Mouse (Mus musculus): Measurements from ENCODE around the gene Ift27.

The Ift27 gene

DNA sequence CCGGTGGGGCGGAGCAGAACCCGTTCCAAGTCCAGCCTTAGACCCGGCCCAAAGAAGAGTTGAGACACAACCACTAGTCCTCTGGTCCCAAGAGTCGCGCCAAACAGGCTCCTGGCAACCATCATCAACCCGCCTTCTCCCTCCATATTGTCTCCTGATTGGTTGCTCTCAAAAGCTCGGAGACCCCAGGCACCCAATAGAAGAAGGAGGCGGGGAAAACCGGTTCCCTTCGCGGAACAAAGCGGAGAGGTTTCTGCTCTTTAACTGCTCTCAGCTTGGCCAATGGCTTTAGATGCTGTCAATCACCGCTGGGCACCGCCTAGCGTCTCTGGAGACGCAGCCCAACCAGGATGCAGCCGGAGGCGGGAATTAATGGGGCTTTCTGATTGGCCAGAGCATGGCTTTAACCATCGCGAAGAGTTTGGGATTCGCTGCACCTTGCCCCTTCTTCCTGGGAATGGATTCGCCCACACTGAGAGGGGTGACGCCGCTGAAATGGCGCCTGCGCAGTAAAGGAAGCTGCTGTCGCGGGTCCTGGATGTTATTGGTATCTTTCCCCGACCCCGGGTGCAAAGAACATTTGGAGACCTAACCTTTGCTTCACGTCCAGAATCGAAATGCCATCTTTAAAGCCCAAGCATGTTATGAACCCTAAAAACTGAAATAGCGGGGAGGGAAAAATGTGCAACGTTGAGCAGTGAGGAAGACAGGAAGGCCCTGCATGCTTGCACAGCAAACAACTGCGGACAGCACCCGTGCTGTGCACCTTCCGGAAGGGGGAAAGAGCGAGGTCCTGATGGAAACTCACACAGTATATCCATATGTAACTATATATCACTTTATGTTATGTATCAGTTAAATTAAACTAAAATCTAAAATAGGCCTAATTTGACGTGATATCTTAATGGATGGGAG, at the start of gene Ift27:
Ift27 (minus strand) TSS at position 136 of the 915 bp plus-strand sequence.
- peak; percentile 87 to 94 for DNase-seq

DNA sequence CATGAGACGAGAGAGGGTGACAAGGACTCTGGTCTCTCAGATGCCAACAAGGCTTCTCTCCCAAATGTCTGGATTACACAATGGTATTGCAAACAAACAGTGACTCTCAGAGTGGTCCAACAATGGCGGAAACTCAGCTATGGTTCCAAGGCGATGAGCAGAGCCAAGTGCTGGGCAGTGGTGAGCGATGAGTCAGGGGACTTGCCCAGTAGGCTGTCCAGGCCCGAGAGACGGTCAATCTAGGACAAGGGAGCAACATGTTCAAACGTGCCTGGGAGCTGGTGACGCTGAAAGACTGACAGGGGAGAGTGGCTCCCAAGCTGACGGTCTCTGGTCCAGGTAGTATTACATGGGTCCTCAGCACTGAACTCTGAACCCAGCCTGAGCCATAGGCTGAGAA, 41.4 kb upstream of the Ift27 start:
- DNase-seq, result no peak

DNA sequence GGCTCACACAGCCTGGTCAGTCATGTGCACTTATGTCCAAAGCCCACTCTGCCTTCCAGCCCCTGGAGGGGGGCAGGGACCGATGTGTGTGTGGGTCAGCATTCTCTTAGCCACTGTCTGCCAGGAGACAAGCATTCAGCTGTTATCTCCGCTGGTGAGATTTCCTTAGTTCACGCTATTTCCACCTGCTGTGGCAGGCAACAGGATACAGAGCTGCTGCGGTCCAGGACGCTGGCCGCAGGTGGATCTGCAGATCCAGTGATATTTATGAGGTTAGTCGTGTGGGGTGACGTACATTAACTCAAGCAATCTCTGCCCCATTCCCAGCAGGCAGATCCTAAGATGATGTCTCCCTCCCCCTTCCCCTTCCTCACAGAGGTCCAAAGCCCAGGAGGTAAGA, 37.5 kb upstream of the Ift27 start:
- no peak for DNase-seq

DNA sequence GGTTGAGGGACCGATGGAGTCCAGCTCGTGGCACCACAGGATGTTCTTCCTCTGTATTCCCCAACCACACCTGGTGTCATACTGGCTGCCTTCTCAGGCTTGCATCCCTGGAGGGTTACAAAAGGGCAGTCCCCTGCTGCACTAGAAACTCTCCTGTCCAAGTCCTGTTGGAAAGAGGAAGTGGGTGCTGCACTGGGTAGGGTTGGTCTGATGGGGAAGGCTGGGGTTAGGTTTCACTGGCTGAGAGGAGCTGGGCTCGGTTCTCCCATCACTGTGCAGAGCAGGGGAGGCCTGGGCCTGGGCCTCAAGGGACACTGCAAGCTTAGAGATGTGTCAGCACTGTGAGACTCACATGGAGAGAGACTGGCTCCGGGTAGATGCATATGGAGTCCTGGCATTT, 36.3 kb upstream of the Ift27 start:
- no peak for DNase-seq

DNA sequence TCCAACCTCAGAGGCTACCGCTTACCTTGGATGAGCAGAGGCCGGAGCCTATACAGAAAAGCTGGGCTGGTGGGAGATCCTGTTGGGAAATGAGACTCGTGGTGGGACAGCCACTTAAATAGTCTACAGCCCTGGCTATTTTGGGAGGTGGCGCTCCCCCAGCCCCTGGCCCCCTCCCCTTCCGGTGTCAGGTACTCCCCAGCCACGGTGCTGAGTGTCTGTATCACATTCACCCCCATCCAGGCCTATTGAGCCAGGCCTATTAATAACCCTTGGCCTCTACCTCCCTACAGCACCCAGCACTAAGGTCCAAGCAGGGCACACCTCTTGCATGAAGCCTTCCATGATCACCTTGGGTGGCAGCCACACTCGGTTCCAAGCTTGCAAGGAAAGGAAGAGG, 32.4 kb upstream of the Ift27 start, which contains the start of gene Pvalb:
Pvalb (minus strand) TSS at position 89 of the 400 bp plus-strand sequence.
- no peak for DNase-seq

DNA sequence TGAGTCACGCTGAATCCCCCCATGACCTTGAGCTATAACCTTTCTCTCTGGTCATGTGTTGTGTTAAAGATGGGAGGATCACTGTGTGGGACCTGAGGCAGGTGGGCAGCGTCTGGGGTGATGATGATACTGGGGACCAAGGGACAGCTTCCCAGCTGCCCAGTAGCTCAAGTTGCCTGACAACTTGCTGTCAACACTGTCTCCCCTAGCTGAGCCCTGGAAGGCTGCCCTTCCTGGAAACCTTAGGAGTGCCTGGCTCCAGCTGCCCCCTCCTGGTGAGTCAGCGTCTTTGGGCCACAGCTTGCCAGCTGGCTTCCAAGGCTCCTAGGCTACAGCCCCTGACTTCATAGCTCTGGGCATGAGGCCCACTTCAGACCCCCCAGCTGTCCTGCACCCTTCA, 31.3 kb upstream of the Ift27 start:
- DNase-seq, result no peak

DNA sequence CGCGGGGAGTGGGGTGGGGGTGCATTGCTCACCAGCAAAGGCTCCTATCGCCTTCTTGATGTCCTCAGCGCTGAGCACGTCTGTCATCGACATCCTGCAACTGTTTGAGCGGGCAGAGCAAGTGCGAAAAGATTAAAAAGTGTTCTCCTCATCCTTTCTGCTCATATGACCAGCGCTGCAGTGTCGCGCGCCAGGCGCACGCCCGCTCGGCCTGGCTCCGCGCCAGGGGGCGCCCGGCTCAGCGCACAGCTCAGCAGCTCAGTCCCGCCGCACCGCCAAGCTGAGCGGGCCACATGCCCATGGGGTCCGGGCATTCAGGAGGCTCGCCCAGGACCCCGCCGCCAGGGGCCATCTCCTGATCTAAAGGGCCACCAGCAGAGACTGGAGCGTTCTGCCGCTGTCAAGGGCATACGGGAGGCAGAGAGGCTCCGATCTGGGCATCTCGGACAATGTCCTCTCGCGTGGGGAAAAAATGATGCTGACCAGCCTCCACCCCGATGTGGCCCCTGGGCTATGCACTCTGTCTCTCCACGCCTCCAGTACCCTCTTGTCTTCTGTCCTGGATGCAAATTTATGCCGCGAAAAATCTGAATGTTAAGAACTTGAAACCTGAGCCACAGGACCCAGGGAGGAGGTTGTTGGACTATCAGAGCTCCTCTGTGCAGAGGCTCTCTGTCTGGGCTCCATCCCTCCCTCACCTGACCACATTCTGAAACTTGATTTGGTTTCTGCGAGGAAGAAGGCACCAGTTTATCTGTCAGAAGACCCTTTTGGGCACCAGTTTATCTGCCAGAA, 30.3 kb upstream of the Ift27 start:
- DNase-seq, result peak in 1 of 2 experiments; percentile 37

DNA sequence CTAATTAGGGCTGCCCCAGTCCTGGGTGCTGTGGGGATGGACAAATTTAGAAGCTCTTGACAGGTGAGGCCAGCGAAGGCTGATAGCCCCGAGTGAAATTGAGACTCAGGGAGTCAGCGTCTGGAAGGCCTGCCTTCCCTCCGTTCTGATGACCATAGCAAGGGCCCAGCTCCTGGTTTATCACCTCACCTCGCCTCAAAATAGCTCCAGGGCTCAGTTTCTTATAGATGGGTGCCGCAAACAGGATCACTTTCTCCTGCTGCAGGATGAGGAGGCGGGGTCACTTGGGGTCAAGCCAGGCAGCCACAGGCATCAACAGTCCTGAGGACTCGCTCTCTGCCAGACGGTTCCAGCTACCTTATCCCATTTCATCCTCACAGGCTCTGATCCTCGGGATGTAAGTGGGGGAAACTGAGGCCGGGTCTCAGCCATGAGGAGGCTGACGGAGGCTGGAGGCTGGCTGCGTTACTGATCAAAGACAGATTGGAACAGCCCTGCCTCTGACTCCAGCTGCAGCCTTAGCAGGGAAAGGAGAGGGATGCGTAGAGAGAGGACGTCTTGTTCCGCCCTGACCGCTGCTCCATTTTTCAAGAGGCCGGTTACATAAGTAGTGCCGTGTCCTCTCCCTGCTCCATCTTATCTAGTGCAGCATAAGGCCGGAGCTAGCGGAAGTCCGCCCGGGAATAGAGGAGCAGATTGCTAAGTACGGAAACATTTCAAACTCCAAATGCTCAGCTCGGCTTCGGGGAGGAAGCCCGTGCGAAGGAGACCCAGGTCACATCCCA, 21.4 kb upstream of the Ift27 start:
- DNase-seq, result no peak

DNA sequence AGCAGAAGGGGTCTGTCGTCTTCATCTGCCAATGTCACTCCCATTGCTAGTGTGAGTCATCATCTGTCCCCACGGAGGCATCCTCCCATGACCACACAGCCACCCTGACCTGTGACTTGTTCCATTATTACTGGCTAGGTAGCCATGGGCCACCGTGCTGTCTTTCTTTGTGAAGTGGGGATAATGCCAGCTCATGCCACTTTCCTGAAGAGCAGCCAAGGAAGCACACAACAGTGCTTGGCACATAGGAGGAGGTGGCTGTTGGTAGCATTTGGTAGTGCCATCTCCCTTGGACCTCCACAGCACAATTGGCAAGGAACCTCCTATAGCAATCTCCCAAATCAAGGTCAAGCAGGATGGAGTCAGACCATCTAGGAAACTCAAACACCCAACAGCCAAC, 20.4 kb upstream of the Ift27 start:
- no peak for DNase-seq

DNA sequence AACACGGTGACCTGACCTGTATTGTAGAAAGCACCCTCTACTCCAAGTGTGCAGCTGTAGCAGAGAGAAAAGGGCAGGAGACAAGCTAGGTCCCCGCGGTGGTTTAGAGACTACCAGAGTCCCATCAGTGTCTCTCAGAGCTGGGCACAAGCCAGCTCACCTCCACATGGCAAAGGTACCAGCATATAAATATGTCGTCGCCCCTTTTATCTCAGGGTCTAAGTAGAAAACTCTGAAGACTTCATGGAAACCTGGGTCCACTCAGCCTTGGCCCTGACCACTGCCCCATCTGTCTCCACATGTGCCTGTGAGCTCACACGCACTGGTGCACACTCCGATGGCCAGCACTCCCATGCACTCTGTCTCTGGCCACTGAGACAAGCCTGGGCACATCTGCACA, 15.7 kb upstream of the Ift27 start:
- no peak for DNase-seq

DNA sequence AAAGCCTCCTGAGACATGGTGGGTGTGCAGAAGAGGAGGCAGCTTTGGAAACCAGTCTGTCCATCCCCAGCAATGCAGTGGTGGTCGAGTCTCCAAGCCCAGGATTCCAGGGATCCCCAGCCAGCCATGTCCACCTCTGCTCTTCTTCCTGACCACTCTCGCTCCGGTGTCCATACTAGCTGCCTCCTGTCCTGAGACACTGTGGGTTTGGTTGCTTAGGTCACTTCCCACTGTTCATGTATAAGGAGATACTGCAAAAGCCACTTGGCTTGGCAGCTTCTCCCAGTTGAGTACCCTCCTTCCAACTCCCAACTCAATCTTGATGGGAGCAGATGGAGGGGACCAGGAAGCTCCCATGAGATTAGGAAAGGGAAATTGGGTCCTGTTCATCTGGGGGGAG, 14.6 kb upstream of the Ift27 start:
- DNase-seq, result no peak

DNA sequence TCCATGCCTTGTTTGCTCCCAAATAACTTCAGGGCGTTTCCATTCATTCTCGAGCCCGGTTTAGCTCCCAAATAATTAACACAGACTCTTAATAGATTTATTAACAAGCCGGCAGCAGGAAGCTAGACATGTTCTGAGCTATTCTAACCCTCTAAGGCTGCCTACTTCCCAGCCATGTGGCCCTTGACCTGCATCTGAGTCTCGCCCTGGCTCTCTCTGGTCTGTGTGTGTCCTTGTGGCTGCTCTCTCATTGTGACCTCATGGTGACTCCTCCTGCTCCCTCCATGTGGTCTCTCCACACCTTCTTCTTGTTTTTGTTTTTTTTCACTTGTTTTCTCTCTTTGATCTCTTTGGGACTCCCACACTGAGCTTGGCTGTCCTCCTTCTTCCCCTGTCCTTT, 13.0 kb upstream of the Ift27 start:
- DNase-seq, result no peak

DNA sequence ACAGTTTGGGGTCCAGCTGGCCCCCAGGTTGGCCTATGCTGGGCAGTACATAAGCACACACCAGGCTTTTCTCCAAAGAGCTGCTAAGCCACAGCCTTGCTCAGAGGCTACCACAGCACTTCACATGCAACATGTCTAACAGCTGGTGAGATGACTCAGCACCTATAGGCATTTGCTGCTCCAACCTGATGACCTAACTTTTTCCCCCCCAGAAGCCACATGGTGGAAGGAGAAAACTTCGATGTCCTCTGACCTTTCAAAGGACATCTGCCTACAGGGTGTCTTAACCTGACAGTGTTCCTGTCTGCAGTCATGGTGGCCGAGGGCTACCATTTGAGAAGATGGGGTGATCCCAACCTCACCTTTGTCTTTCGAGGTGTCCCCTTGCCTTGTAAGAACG, 11.7 kb upstream of the Ift27 start:
- DNase-seq, result no peak

DNA sequence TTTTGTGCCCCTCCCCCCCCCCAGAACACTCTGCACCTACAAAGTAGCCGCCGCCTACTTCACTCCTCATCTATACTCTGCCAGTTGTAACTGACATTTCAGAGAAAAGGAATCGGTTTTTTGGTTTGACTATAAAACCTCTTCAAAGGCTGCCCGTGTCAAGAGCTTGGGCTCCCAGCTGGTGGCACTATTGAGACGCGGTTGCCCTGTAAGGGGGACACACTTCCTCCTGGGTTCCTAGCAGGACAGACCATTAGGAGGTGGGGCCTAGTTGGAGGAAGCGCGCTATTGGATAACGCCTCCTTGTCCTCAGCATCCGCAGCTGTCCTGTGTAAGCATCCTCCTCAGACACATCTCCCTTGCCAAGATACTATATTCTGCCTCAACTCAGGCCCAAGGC, 10.9 kb upstream of the Ift27 start:
- DNase-seq, result peak in 1 of 2 experiments; percentile 29

DNA sequence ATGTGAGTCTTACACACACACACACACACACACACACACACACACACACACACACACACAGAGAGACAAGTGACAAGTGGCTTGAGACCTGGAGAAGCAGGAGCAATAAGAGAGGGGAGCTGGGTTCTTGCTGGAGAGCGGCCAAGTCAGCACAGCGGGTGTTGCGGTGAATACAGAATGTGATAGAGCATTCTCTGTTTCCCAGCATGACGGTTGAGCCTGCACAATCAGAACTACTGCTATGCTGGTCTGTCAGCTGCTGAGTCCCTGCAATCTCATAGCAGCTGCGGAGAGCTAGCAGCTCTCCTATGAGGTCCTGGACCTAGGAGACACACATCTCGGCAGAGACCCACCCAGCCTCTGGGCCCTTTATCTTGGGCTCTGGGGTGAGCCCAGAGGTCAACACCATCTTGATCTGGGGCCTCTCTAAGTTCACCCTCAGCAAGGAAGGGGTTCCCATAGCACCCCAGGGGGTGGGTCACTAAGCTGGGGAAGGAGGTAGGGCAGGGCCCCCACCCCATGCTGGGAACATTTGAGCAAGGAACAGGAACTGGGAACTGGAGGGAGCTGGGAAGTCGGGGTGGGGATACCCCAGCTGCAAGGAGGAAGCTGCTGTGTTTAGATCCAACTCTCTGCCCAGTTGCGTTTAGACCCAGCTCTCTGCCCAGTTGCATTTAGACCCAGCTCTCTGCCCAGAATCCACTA, 7.9 kb upstream of the Ift27 start:
- no peak for DNase-seq

DNA sequence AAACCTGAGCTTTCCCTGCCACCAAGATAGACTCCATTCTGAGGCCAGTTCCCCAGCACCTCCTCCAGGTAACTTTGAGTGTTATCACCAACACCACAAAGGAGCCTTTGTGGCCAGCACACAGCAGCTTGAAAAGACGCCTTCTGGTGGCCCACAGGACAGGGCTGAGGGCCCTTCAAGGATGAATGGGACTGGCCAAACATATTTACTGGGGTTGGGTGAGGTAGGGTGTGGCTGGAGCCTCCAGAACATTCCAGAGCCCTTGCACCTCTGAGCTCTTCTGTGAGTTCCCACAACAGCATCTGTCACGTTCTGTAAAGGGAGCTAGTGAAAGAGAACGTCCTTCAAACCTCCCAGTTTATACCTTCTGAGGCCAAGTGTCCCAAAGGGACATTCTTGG, 5.9 kb upstream of the Ift27 start:
- DNase-seq, result no peak

DNA sequence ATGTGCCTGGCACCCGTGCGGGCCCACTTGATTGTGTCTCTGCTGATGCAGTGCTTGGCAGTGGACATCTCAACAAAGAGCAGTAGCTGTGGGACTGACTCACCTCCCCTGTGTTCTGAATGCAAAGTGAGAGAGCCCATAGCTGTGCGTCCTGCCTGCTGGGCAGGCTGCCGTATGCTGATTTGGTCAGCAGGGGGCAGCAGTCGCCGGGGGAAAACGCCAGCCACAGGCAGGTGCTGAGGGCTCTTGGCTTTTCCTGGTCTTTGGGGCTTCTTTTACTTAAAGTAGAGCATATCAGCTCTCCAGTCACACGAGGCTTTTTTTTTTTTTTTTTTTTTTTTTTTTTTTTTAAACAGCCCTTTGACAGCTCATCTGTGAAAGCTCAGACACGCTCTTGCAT, 4.5 kb upstream of the Ift27 start:
- peak; percentile 62 to 79 for DNase-seq

DNA sequence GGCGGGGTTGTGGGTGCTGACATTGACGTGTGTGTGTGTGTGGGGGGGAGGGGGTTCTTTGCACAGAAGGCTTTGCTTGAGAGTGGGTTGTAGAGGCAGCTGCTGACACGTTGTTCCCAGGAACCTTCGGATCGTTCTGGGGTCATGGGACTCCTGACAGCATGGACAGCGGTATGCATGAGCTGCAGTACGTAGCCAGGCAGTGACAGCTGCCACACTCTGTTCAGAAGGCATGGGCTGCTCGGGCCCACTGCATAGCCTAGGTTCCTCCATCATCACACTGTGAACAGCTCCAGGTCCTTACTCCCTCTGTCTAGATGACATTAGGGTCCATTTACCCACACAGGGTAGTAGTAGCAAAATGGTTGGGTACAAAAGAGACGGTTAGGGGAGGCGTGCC, 3.4 kb upstream of the Ift27 start:
- no peak for DNase-seq

DNA sequence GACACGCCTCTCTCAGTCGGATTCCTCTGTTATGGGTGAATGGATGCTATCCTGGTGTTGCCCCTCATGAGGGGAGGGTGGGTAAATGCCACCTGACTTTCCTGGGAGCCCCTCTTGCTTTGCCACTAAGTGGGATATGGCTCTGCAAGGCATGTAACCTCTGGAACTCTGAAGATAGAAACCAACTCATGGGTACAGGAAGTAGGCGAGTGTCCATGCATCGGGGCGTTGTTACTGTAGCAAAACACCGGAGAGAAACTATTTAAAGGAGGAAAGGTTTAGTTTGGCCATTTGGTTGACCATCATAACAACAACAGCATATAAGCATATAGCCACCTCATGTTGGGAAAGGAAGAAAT, 959 bp upstream of the Ift27 start:
- DNase-seq, result no peak

DNA sequence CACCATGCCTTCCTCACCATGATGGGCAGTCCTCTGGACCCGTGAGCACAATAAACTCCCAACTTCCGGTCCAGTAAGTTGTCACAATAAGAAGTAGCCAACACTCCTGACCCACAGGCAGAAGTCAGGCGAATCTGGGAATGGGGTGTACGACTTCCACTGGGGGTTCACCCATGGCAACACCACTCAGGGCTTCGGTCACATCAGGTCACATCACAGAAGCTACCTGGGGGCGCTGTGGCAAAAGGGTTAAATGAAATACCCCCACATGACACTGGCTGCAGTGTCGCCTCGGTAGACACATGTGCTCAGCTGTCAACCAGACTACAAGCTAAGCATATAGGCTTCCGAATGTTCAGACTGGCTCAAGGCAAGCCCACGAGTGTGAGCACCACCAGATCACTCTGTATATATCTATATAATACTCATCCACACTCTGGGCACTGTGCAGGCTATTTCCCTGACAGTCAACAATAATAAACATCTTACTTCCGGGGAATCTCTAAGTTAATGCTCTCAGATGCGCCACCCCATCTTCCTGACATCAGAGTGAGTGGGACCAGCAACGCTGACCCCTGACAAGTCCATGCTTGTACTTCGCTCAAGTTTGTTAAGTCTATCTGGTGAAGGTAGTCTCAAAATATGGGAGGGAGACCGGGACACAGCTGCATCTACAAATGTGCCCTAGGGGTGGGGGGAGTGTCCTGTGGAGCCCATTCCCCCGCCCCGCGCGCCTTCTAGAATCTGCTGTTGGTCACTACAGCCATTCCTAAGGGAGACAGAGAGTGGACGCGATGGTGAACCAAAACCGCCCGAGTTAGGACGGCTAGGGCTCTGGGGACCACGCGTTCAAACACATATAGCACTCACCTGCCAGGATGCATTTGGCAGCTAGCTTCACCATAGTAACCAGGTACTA, 749 bp downstream of the Ift27 start:
- DNase-seq, result peak in 1 of 2 experiments; percentile 21

DNA sequence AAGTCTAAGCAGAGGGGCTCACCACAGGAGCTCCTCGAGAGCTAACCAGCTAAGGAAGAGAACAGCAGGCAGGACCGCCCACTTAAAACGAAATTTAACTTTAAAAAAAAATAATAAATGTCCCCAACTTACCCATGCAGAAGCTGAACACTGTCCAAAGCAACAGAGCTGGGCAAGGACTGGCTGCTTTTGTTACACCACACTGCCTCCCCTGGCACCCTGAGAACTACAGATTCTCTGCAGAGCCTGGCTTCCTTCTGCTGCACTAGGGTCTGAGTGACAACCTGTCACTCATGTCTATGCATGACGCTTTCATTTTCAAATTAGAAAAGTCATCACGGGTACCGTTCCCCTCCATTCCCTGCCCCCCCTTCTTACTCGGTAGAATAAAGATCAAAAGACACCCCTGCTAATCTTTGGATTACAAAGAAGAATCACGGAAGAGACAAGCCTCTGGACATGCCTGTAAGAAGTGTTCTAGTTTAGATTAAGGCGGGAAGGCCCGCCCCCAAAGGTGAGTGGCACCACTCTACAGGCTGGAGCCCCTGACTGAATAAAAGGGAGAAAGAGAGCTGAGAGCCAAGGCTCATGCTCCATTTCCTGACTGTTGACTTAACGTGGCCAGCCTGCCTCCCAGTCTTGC, 1.5 kb downstream of the Ift27 start:
- DNase-seq, result peak in 1 of 2 experiments; percentile 50

All from spleen, adult 18-20 months (tissue).